Mouse (Mus musculus) stomach, embryonic 16.5 days (tissue): ENCODE measurements at regions not wholly inside any gene's neighbourhood (a gene's known extent, or its start where the extent isn't known, plus 50 kb on each side); places are given as distances from the start of the nearest gene placed in this dataset.

Experiments used
- ATAC-seq: fragments of 200-750 bp; cut with Nextera tagmentation; 2 replicates; pipeline ENCODE4 v1.8.0; 2017; ENCODE audit warnings: moderate number of reproducible peaks, moderate TSS enrichment; ENCODE audit not compliant: insufficient read depth, low FRiP score
- H3K27ac ChIP-seq: fragments of 300-500 bp; sonication (generic); 2 replicates; pipeline ENCODE4 v1.5.1; 2014; ENCODE audit warnings: low read length
- H3K27me3 ChIP-seq: fragments of 300-500 bp; sonication (generic); 2 replicates; pipeline ENCODE4 v1.6.1; 2014; ENCODE audit warnings: low read length, control low read depth, mixed read lengths; ENCODE audit not compliant: control insufficient read depth, insufficient read depth
- H3K36me3 ChIP-seq: fragments of 300-500 bp; sonication (generic); 2 replicates; pipeline ENCODE4 v1.6.1; 2014; ENCODE audit warnings: low read length; ENCODE audit not compliant: control insufficient read depth, insufficient read depth
- H3K4me1 ChIP-seq: fragments of 300-500 bp; sonication (generic); 2 replicates; pipeline ENCODE4 v1.6.1; 2014; ENCODE audit warnings: low read length, control low read depth, mixed read lengths; ENCODE audit not compliant: control insufficient read depth, insufficient read depth
- H3K4me2 ChIP-seq: fragments of 300-500 bp; sonication (generic); 2 replicates; pipeline ENCODE4 v1.6.1; 2014; ENCODE audit warnings: low read depth, low read length, mixed read lengths
- H3K4me3 ChIP-seq: fragments of 300-500 bp; sonication (generic); replicated peaks from 2 replicates; pipeline ENCODE4 v1.5.1; 2014; ENCODE audit warnings: mild to moderate bottlenecking, low read length
- H3K9ac ChIP-seq: fragments of 300-500 bp; sonication (generic); 2 replicates; pipeline ENCODE4 v1.6.1; 2014; ENCODE audit warnings: low read length
- H3K9me3 ChIP-seq: fragments of 300-500 bp; sonication (generic); replicated peaks from 2 replicates; pipeline ENCODE4 v1.6.1; 2016; ENCODE audit warnings: low read length, control low read depth; ENCODE audit not compliant: control insufficient read depth
- WGBS: fragments of 180-500 bp; shearing (Covaris S2); extraction: QIAGEN DNeasy Blood & Tissue Kit; methylation state at CpG from one replicate; pipeline ENCODE4 v1.1.7; 2014; 5-methylcytosine and 5-hydroxymethylcytosine counted together

- H3K4me2 ChIP-seq, result peak overlapping the region; percentile 63
- peak overlapping the region; percentile 86 for H3K27ac ChIP-seq
- H3K4me1 ChIP-seq, result peaks cover 33% of the 10 kb centered on the region
- peak; percentile 12; the same call in 1 of the 2 replicates for ATAC-seq
- peak overlapping the region; percentile 43 for H3K4me3 ChIP-seq
- WGBS, result 7% methylated on average over 13 of the region's 13 CpGs
- no peaks in the 10 kb centered on the region for H3K36me3 ChIP-seq
- H3K9me3 ChIP-seq, result no peaks in the 10 kb centered on the region
- peak overlapping the region; percentile 73 for H3K9ac ChIP-seq
- H3K27me3 ChIP-seq, result no peaks in the 10 kb centered on the region
Observed at GRCm38 (mm10) chr17:47974503-47974902, 50.1 kb upstream of the Foxp4 start.
